Mouse (Mus musculus) gastrocnemius, adult 2 months (tissue): ENCODE data around the gene Zzef1. TPM values are rescaled to one million over a fixed set of nuclear protein-coding genes. Genes with fewer than 3 reads are reported as not detected.

Experiments
- DNase-seq: peaks from one replicate; pipeline ENCODE4 v3.0.0; 2022
- H3K27ac ChIP-seq: fragments of 200-600 bp; 2 replicates; pipeline ENCODE4 v1.8.1; 2022; ENCODE audit warnings: mild to moderate bottlenecking
- H3K4me3 ChIP-seq: fragments of 200-600 bp; 2 replicates; pipeline ENCODE4 v1.8.1; 2022; ENCODE audit warnings: mild to moderate bottlenecking, moderate library complexity
- CTCF ChIP-seq: fragments of 200-600 bp; IDR thresholded peaks from 2 replicates; pipeline ENCODE4 v1.8.1; 2022; ENCODE audit warnings: antibody characterized with exemption, mild to moderate bottlenecking, moderate library complexity
- intact Hi-C: fragments of 180-260 bp; cut with DNase I; formaldehyde crosslinking; loops from one replicate; pipeline ENCODE4 v1.15.1; 2025
- total RNA-seq, 2 experiments: library from RNA; stranded (reverse); gene quantifications; 2 replicates each; pipeline ENCODE4 v1.2.3; 2021

Zzef1 gene
- total RNA-seq, 2 experiments from 2014 or later: 12.8 to 13.3 TPM

- DNase-seq: no peak
- intact Hi-C loops: no loop called here
- H3K27ac ChIP-seq: no peak overlapping the region
- no peak overlapping the region for H3K4me3 ChIP-seq
- TF ChIP-seq CTCF: no peak
Measured at GRCm38 (mm10) chr11:72816859-72817258, 20.8 kb downstream of the Zzef1 start.

GRCm38 (mm10) chr11:72818067-72818466 lies 22.0 kb downstream of the Zzef1 start:
- DNase-seq: no peak
- intact Hi-C loops: no loop called here
- Histone ChIP-seq H3K4me3 (no peak overlapping the region), H3K27ac (no peak overlapping the region)
- no peak for TF ChIP-seq CTCF

- intact Hi-C loops: no loop called here
- DNase-seq: no peak
- no peak overlapping the region for H3K27ac ChIP-seq
- no peak overlapping the region for H3K4me3 ChIP-seq
- no peak for TF ChIP-seq CTCF
Measured at GRCm38 (mm10) chr11:72821041-72821440, 25.0 kb downstream of the Zzef1 start.

- intact Hi-C loops: no loop called here
- no peak overlapping the region for H3K27ac ChIP-seq
- no peak for TF ChIP-seq CTCF
- no peak overlapping the region for H3K4me3 ChIP-seq
- no peak for DNase-seq
Measured at GRCm38 (mm10) chr11:72829869-72830268, 33.8 kb downstream of the Zzef1 start.

GRCm38 (mm10) chr11:72842731-72843130 lies 46.7 kb downstream of the Zzef1 start:
- DNase-seq: no peak
- intact Hi-C loops: no loop called here
- no peak overlapping the region for H3K4me3 ChIP-seq
- no peak overlapping the region for H3K27ac ChIP-seq
- TF ChIP-seq CTCF: no peak

- intact Hi-C loops: no loop called here
- no peak overlapping the region for H3K27ac ChIP-seq
- TF ChIP-seq CTCF: no peak
- no peak for DNase-seq
- no peak overlapping the region for H3K4me3 ChIP-seq
Measured at GRCm38 (mm10) chr11:72843576-72843975, 47.5 kb downstream of the Zzef1 start.

- H3K27ac ChIP-seq: no peak overlapping the region
Measured at GRCm38 (mm10) chr11:72845526-72845925, 49.5 kb downstream of the Zzef1 start.

GRCm38 (mm10) chr11:72846685-72847084 lies 50.7 kb downstream of the Zzef1 start:
- intact Hi-C loops: loop anchor here (5.0 kb wide), 1 partner anchor 41 kb away; no protein-coding TSS in a partner anchor
- TF ChIP-seq CTCF: no peak
- Histone ChIP-seq H3K27ac (no peak overlapping the region), H3K4me3 (no peak overlapping the region)
- no peak for DNase-seq

More at GRCm38 (mm10) chr11:72845526-72845925, 49.5 kb downstream of the Zzef1 start:
- H3K4me3 ChIP-seq: no peak overlapping the region
- no peak for DNase-seq
- intact Hi-C loops: loop anchor here (5.0 kb wide), 1 partner anchor 42 kb away; no protein-coding TSS in a partner anchor
- TF ChIP-seq CTCF: no peak

- Histone ChIP-seq H3K27ac (no peak overlapping the region), H3K4me3 (no peak overlapping the region)
- intact Hi-C loops: loop anchor here (5.0 kb wide), 1 partner anchor 39 kb away; no protein-coding TSS in a partner anchor
- no peak for TF ChIP-seq CTCF
- no peak for DNase-seq
Measured at GRCm38 (mm10) chr11:72847831-72848628, 52.0 kb downstream of the Zzef1 start.

GRCm38 (mm10) chr11:72850419-72851131 lies 54.5 kb downstream of the Zzef1 start:
- TF ChIP-seq CTCF: no peak
- H3K27ac ChIP-seq: no peak overlapping the region
- no peak for DNase-seq
- intact Hi-C loops: no loop called here
- H3K4me3 ChIP-seq: no peak overlapping the region

GRCm38 (mm10) chr11:72851214-72851613 lies 55.2 kb downstream of the Zzef1 start:
- TF ChIP-seq CTCF: no peak
- intact Hi-C loops: no loop called here

GRCm38 (mm10) chr11:72852122-72852521 lies 56.1 kb downstream of the Zzef1 start:
- no peak for TF ChIP-seq CTCF
- DNase-seq: no peak
- Histone ChIP-seq H3K27ac (no peak overlapping the region), H3K4me3 (no peak overlapping the region)
- intact Hi-C loops: no loop called here

More at GRCm38 (mm10) chr11:72851214-72851613, 55.2 kb downstream of the Zzef1 start:
- Histone ChIP-seq H3K4me3 (no peak overlapping the region), H3K27ac (no peak overlapping the region)
- no peak for DNase-seq

- H3K4me3 ChIP-seq: no peak overlapping the region
- no peak for TF ChIP-seq CTCF
- intact Hi-C loops: no loop called here
- no peak overlapping the region for H3K27ac ChIP-seq
- DNase-seq: no peak
Measured at GRCm38 (mm10) chr11:72853086-72853485, 57.1 kb downstream of the Zzef1 start.
